Mouse (Mus musculus) kidney, adult 11 months (tissue): ENCODE data around the gene Tpi1.
"Not testable (repeated sequence)": the region's sequence is repeated elsewhere in the genome, so short reads cannot be mapped to it uniquely, and the experiment has no call there.

ENCODE experiments used
- DNase-seq: peaks from one replicate; pipeline ENCODE4 v3.0.0; 2022

The Tpi1 gene

DNA sequence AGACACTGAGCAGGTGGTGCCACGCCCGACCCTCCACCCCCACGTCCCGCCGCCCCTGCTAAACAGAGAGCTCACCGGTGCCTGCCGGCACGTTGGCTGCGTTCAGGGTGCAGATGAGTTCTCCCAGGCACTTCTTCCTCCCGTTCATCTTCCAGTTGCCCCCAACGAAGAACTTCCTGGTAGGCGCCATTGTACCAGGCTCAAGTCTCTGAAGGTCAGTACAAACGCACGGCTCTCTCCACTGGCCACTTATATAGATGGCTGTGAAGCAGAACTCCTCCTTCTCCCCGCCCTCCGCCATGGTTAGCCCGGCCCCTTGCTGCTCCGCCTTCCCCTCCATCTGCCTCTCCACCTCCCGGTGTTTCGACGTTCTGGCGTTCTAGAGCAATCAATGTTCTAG, at the start of gene Tpi1:
Gene Tpi1, minus strand, starts transcription at position 364 of the 400 bp plus-strand sequence.
- DNase-seq: peak; percentile 90

DNA sequence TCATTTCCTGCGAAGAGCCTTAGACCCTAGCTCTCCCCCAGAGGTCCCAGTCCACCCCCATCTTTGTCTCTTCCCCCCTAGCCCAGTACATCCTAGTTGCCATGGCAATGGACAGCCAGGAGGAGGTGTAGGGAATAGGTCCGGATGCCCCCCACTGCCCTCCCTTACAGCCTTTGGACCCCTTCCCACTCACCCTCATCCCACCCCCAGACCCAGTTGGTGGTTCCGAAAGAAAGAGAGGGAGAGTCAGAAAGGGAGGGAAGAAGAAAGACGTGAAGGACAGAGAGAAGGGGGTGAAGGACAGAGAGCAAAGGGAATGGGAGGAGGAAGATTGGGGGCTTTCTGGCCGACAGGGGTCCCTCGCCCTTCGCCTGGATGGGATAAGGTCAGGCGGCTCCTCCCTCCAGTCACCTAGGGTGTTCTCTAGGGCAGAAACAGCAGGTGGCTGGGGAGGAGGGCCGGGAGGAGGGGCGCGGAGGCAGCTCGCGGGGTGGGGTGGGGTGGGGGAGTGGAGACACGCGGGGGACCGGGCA, 49.1 kb upstream of the Tpi1 start:
- DNase-seq: no peak

DNA sequence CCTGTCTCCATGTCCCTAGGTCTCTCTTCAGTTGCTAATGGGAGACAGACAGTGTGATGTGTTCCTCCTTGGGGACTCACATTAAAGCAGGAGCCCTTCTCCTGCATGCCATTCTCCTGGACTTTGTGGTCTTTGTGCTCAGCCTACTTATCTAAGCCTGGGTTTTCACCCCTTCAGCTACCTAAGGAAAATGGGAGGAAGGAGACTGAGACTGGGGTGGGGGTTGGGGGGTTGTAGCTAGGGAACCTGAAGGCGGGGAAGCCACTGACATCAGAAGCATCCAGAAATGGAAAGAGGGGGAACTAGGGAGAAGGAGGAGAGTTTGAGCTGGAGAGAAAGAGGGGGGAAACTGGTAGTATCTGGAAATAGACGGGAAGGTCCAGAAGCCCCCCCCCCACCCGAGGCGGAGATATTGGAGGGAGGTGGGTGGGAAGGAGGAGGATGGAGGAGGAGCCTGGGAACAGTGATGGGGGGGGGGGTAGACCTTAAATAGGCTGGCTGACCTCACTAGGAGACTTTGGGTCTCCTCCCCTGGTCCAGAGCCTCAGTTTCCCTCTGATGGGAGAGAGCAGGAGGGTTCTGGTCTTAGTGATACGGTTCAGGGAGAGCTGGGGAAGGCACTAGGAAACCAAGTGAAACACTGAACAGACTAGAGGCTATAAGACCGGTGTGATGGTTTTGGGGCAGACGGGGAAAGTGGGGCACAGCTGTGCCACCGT, 48.5 kb upstream of the Tpi1 start:
- DNase-seq: no peak

DNA sequence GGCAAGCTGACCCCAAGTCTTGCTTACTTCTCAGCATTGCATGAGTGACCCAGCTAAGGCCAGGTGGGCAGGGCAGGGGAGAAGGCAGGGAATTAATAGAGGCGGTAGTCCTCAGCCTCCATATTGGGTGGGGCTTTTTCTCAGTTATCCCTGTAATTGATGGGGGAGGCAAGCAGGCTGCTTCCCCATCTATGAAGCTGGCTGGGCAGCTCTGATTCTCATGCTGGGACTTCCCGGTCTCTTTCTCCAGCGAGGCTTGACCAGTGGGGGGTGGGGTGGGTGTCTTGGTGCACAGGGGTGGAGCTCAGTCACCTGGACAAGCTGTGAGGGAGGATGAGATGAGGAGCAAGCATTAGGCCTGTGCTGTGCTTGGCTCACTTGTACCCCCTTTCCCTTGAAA, 47.7 kb upstream of the Tpi1 start:
- DNase-seq: no peak

DNA sequence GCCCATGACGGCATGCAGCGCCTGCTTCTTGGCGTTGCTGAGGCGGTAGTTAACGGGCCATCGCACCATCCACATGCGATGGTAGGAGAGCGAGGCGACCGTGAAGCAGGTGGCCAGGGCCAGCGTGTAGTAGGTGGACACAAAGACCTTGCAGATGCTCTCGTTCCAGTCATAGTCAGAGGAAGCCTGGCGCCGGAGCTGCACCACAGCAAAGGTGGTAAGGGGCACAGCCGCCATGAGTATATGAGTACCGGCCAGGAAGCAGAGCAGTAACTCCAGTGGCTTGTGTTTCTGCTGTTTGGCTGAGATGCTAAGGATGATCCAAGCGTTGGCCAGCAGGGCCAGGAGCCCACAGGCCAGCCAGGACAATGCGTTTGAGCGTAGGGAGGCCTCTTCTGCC, 47.2 kb upstream of the Tpi1 start:
- DNase-seq: no peak

DNA sequence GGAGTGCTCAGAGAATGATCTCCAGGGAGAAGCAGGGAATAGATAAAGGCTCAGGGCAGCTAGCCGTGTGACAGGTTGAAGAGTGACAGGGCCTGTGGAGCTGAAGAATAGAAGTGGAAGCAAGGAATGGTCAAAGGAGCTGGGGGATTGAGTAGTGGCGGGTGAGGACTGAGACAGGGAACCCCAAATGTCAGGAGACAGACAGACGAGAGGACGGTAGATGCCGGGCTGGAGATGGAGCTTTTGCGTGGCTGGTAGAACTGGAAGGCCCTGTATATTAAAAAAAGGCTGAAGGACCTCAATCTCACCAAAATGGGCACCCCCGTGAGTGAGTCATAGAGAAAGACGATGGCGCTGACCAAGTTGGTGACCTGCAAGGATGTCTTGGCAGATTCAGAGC, 46.4 kb upstream of the Tpi1 start:
- no peak for DNase-seq

DNA sequence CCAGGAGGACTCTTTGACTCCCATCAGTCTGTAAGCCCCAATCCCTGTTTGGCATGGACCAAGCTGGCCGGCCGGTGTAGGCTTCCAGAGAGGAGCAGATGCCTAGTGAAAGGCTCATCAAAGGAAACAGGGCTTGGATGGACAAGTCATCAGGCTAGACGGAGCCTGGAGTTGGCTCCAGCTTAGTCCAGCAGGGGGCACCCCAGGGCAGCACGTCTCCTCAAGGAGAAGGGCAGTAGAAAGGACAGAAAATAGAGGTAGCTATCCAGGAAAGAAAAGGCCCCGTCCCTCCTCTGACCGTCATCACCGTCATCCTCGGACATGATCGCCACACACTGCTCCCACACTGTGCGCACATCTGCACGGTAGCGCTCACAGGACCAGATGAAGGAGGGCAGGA, 45.6 kb upstream of the Tpi1 start:
- peak; percentile 73 for DNase-seq

DNA sequence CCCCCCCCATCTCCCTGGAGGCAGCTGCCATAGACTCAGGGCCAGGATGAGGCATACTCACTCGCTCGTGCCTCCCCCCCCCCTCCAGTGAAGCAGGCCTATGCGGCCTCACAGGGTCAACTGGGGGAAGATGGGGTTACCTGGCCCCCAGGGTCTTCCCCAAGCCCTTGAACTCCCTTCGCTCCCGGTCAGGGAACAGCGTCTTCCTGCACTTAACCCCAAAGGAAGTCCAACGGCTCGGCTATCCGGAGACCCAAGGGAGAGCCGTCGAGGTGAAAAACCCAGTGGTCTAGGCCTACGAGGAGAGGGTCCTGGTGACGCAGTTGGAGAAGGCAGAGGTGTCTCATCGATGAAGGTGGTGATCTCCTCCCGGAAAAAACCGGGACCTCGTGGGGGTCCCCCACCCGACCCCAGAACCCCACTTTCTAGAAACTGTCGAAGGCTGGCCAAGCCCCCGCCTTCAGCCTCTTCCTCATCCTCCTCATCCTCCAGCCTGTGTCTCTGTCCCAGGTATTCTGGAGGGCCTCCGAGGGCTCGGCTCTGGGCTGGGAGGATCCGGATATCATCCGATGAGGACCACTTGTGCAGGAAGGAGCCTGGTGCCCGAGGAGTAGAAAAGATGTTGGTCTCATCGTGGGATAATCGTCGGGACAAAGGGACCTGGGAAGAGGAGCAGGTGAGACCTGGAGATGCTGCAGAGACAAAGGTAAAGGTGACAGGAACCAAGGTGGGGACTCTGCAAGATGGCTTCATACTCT, 44.6 kb upstream of the Tpi1 start:
- DNase-seq: no peak

DNA sequence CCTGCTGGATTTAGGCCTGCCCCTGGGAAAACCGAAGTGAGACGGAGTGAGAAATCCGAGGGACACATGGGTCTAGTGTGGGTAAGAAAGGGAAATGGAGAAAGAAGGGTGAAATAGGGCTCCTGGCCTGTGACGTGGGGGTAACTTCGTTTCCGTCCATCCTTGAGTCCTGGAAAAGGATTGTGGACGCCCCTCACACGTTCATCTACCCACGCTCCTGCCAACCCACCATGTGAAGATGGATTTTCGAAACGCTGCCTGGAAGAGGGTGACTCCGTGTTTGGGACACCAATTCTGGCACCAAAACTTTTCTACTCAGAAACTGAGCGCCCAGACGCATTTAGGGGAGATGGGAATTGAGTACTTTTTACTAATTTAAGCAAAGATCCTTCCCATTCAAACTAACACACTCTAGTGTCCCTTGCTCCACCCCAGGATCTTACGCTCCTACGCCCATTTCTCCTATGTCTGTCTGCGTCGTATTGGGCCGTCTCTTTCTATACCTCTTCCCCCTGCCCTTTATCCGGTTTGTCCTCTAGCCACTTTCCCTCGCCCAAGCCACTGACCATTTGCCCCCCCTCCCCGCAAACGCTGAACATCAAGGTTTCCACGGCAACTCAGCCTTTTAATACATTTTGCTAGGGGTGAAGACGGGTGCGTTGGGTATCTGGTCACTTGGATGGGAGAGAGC, 43.9 kb upstream of the Tpi1 start:
- DNase-seq: no peak

DNA sequence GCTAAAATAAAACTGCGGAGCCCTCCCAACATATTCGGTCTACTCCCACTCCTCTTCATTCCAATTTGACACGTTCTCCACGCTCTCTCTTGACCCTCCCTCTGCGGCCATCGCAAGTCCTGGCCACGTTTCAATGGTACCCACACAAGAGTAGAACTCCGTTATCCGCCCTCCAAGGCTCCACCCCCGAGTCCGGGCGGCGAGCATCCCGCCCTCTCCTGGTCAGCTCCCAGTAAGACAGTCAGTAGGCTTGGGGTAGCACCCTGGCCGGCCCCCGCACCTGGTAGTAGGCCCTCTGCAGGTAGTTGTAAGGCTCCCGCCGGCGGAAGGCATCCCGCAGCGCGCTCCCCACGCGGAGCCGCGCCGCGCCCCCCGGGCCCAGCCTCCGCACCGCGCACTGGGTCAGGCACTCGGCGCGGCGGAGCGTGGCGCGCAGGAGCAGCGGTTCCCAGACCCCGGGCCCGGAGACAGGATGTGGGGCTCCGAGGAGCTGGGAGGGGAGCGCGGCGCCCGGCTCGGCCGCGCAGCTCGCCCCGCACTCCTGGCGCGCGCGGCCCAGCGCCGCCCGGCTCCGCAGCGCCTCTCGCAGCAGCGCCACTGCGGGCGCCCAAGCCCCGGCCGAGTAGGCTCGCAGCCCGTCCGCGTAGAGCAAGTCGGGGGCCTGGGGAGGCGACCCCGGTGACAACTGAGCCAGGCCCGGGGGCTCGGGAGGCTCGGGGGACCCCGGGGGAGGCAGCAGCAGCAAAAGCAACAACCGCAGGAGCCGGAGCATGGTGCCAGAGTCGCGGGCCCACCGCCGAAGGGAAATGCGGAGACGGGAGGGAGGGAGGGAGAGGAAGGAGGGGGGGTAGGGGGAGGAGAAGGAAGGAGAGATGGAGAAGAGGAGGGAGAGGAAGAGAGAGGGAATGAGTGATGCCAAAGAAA, 43.1 kb upstream of the Tpi1 start, which contains the start of gene P3h3:
Gene P3h3, minus strand, starts transcription at position 837 of the 924 bp plus-strand sequence.
- peak; percentile 70 for DNase-seq

DNA sequence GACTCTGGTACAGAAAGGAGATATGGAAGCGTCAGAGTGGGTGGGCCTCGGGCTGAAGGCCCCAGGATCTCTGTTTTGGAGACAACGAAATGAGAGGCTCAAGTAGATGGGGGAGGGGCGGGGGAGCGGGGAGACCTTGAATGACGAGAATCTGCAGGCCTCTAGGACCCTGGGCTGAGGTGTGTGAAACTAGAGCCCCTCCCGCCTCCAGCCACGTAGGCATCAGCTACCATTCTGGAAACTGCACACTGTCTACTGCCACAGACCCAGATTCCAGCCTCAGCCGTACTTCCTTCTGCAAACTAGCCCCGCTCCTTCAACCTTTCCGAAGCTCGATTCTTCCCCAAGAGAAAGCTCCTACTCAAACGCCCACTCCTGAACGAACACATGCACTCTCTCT, 42.2 kb upstream of the Tpi1 start:
- DNase-seq: no peak

DNA sequence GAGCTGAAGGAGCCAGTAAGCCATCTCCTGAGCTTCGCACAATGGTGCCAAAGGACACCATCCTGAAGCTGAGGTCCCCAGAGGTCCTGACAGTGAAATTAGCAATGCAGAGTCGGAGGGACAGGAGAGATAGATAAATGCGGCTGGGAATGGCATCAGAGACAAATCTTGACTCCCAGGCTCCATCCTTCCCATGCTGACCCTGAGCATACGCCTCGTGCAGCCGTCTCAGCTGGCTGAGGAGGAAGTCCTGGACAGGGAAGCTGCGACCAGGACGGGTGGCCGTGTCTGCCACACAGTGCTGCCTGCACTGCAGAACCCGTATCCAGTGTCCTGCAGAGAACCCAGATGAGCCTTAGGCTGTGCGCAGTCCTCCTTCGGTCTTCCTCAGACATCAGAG, 40.6 kb upstream of the Tpi1 start:
- DNase-seq: no peak

DNA sequence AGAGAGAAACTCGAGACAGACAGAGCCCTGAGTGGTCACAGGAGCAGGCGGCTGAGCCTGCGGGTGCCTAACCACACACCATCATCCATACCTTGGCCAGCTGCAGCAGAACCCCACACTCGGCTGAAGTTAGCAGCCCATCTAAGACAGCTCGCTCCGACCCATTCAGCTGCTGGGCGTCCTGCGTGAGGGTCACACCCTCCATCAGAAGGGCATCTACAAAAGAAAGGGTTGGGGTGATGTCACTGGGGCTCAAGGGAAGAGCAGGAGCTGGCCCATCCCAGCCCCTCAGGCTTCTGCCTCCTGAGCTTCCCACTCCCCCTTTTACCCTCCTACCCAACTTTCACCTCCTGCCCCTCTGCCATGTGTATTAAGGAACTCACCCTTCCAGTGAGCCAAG, 36.4 kb upstream of the Tpi1 start:
- no peak for DNase-seq

DNA sequence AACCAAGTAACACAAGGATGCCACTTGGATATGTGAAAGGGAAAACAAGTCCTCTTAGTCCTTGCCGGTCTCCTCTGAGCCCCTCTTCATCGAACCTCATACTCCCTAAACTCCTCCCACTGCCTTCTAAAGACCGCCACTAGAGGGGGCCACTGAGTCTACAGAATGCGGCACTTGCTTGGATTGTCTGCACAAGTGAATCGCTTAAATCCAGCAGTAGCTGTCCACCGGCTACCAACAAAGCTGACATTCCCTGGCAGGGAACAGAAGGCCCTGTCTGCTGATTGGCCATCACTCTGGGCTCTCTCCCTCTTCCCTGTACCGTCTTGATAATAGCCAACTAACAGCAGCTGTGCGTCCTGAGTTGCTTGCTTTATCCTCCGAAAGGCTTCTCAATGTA, 33.2 kb upstream of the Tpi1 start:
- peak; percentile 83 for DNase-seq

DNA sequence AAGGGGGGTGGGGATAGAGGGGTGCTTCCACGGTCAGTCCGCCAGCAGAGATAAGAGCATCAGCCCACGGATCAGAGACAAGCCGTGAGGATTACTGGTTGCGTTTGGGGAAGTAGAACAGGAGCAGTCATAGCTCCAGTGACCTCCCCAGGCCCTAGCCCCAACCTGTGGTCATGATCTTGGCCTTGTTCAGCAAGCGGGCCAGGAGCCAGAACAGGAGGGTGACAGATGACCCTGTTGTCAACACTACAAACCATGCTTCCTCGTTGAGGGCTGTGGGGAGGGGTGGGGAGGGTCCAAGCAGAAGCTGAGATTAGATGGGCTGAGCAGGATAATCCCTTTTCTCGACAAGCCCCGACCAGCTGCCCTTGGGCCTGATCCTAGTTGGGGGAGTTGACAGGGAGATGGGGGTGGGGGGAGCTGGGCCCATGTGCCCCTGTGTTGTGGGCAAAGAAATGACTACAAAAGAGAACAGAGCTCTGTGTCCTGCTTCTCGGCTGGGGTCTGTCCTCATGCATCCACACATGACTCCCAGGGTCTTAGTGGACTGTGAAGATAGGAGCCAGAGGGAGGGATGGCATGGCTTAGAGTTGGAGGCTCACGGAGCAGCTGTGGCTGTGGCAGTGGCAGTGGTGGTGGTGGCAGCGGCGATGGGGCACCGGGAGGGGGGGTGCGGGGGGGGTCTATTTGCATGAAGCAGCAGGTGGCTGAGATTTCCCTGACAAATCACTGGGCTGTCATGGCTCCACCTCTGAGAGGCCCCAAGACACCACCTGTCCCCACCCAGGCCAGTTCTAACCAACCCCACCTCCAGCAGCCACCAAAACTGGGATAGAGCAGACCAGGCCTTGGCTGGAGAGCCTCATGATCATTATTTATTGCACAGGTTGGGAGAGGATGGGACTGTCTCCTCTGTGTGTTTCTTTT, 26.4 kb upstream of the Tpi1 start, which contains the start of gene Gnb3:
Gene Gnb3, minus strand, starts transcription at position 35 of the 927 bp plus-strand sequence.
- DNase-seq: no peak

DNA sequence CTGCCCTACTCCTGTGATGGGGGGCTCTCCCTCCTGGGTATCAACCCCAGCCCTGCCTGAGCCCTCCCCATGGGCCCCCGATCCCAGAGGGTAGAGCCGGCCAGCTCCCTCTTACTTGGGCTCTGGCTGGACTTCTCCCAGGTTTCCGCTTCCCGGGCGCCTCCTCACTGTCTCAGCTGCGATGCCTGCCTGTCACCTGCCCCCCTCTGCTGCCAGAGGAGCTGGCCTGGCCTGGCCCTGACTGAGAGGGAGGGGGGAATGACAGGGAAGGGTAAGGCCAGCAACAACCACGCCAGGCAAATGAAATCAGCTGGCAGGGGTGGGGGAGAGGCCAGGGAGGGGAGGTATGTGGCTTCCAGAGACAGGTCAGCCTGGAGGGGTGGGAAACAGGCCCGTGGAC, 25.7 kb upstream of the Tpi1 start:
- DNase-seq: no peak

DNA sequence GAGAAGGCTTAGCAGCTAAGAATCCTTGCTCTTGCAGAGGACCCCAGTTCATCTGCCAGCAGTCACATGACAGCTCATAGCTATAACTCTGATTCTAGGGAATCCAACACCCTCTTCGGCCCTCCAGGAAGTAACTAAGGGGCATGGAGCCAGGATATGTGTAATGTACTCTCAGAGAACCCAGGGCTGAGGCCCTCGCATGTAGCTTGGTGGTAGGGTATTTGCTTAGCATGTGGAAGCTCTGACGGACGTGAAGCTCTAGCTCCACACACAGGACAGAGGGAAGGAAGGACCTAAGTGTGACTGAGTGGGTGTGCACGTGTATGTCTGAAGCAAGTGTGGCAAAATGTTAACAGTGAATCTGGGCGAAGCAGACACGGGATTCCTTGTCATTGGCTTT, 22.3 kb upstream of the Tpi1 start:
- no peak for DNase-seq

DNA sequence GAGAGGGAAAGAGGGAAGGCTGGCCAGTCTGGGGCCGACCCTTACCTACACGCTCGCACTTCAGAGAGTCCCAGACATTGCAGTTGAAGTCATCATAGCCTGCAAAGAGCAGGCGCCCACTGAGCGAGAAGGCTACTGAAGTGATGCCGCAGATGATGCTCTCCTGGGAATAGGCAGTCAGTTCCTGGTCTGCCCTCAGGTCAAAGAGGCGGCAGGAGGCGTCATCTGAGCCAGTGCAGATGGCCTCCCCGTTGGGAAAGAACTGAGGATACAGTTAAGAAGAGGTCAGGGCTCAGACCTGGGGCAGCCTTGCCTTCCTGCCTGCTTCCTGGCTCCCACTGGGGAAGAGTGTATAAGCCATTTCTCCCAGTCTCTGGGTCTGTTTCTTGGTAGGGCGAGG, 21.4 kb upstream of the Tpi1 start:
- no peak for DNase-seq

DNA sequence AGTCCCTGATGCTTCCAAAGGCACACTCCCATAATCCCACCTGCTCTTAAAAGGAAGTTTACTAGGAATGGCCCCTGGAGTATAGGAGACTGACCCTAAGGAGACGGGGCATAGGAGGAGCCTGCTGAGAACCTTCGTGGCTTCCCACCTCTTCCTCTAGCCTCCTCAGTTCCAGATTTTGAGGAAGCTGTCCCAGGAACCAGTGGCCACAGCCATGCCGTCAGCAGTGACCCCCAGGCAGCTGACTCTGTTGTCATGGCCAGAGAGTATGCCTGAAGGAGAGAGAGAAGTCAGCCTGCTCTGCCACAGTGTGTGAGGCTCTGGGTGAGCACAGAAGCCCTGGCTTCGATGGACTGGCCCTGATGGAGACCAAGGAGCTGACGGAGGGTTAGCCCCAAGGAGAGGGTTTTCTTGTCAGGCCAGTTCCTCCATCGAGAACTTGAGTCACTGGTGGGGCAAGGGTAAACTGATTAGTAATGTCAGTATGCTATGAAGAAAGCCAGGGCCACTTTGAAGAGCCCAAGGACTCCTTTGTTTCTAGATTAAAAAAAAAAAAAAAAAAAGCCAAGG, 20.5 kb upstream of the Tpi1 start:
- DNase-seq: no peak

DNA sequence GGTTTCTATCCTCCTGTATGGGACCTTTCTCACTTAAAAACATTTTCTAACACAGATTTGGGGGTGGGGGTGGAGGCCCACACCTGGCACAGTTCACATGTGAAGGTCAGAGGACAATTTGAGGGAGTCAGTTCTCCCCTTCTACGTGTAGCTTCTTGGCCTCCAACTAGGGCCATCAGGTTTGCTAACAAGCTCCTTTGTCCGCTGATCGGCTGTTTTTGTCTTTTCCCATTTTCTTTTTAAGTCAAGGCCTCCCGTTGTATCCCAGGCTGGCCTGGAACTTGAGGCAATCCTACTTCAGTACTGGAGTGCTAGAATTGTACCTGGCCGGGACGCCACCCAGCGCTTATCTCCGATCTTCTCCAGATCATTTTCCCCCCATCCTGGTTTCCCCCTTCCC, 17.6 kb upstream of the Tpi1 start:
- DNase-seq: no peak

DNA sequence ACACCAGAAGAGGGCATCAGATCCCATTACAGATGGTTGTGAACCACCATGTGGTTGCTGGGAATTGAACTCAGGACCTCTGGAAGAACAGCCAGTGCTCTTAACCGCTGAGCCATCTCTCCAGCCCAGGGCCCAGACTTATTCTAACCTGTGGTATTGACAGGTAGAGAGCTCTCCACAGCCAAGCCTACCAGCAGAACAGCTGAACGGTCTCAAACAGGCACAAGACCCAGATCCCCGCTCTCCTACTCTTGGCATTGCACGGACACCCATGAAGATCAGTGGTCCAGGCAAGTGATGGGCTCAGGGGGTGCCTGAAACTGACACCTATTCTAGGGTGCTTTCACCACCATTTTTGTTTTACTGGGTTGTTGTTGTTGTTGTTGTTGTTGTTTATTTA, 17.1 kb upstream of the Tpi1 start:
- DNase-seq: not testable (repeated sequence)
